9 mouse cellular contexts compared by ENCODE assay signal in the genomic region with DNA sequence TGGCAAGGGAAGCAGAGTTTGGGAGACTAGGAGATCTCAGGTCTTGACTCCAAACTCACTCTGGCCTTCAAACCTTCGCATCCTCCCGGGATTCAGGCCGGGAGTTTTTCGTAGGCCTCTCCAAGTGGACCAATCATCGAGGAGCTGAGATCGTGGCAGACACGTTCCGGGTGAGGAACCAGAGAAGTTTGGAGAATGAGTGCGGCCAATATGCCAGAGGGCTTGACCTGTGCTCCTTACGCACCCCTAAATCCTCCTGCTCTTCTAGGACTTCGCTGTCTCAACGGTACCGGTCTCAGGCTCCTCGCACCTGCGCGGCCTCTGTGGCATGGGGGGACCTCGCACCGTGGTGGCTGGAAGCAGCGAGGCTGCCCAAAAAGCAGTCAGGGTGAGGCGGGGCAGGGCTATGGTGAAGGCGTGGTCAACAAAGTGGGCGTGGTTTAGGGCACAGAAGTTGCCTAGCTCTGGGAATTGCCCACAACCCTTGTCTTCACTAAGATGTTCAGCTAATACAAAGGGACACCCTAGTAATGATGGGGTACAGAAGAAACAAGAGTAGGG. TPM values are rescaled to one million over a fixed set of nuclear protein-coding genes. Genes with fewer than 3 reads are reported as not detected.
DNase-seq lines count a peak whose midpoint lies in the region; ATAC-seq lines count a peak whose summit lies in the region.
"Had no signal": no experiment of that assay in that cellular context is flagged by ENCODE, and none has a peak within 500 bp of the region (broad histone marks: within the 10 kb centered on the region; RNA-seq: fewer than 3 reads in every experiment).

No protein-coding gene starts in this region.

- peak overlapping the region; percentile 60 for H3K4me3 ChIP-seq in neural tube, embryonic 11.5 days (ENCODE audit: low read depth, low read length)
- H3K4me3 ChIP-seq in forebrain, embryonic 16.5 days (replicated peaks; ENCODE audit: low read length): peak overlapping the region; percentile 77
- peak overlapping the region; percentile 72 for H3K4me3 ChIP-seq in midbrain, embryonic 15.5 days

- H3K27me3 ChIP-seq in neural tube, embryonic 11.5 days (ENCODE audit: control insufficient read depth, insufficient read depth, low read length): peaks cover 17% of the 10 kb centered on the region
- peaks cover 15% of the 10 kb centered on the region for H3K27me3 ChIP-seq in forebrain, embryonic 16.5 days (replicated peaks; ENCODE audit: control insufficient read depth, insufficient read depth, low read length)
- peaks cover 28% of the 10 kb centered on the region for H3K27me3 ChIP-seq in midbrain, embryonic 15.5 days (replicated peaks)

- H3K9ac ChIP-seq in neural tube, embryonic 11.5 days (ENCODE audit: low read length): no peak overlapping the region; the same call in none of the 2 replicates
- no peak overlapping the region for H3K9ac ChIP-seq in forebrain, embryonic 16.5 days (replicated peaks; ENCODE audit: low read depth, low read length)
- peak overlapping the region; percentile 71; the same call in 1 of the 2 replicates for H3K9ac ChIP-seq in midbrain, embryonic 15.5 days
- H3K9ac ChIP-seq: liver, embryonic 14.5 days had no signal

- no peak for DNase-seq in neural tube, embryonic 11.5 days (ENCODE audit: low spot score)
- DNase-seq in neural tube, embryonic 10.5 days (ENCODE audit: extremely low spot score, low spot score): no peak
- DNase-seq in kidney, postnatal 14 days: peak; percentile 42
- DNase-seq in embryo, embryonic 9.5 days (ENCODE audit: extremely low spot score): no peak
- no peak for DNase-seq in Muller cell, postnatal 12 days (ENCODE audit: inconsistent ontology term)
- DNase-seq in left cerebral cortex, postnatal 36 days (ENCODE audit: low spot score in 2 of 2): no peak

- H3K36me3 ChIP-seq in neural tube, embryonic 11.5 days (ENCODE audit: control insufficient read depth, insufficient read depth, low read length): peaks cover 7% of the 10 kb centered on the region
- H3K36me3 ChIP-seq in forebrain, embryonic 16.5 days (ENCODE audit: control insufficient read depth, insufficient read depth): peaks cover 3% of the 10 kb centered on the region; the same call in 1 of the 2 replicates
- peaks cover 4% of the 10 kb centered on the region; the same call in 1 of the 2 replicates for H3K36me3 ChIP-seq in midbrain, embryonic 15.5 days (replicated peaks)

- 60% methylated on average over 22 of the region's 22 CpGs for WGBS in neural tube, embryonic 11.5 days
- 56% methylated on average over 22 of the region's 22 CpGs for WGBS in forebrain, embryonic 16.5 days
- WGBS in midbrain, embryonic 15.5 days: 60% methylated on average over 22 of the region's 22 CpGs

- ATAC-seq in neural tube, embryonic 11.5 days (ENCODE audit: insufficient read depth, low FRiP score, low TSS enrichment): no peak
- ATAC-seq in forebrain, embryonic 16.5 days: no peak
- no peak for ATAC-seq in midbrain, embryonic 15.5 days (replicated peaks)

- peak overlapping the region; percentile 92 for H3K4me2 ChIP-seq in neural tube, embryonic 11.5 days (ENCODE audit: low read depth)
- peak overlapping the region; percentile 94 for H3K4me2 ChIP-seq in forebrain, embryonic 16.5 days (ENCODE audit: low read length)
- H3K4me2 ChIP-seq in midbrain, embryonic 15.5 days: peak overlapping the region; percentile 76

- H3K27ac ChIP-seq in neural tube, embryonic 11.5 days (ENCODE audit: low read depth, low read length): no peak overlapping the region
- no peak overlapping the region for H3K27ac ChIP-seq in forebrain, embryonic 16.5 days (ENCODE audit: low read length)
- no peak overlapping the region for H3K27ac ChIP-seq in midbrain, embryonic 15.5 days
- H3K27ac ChIP-seq: liver, embryonic 14.5 days had no signal

- no peaks in the 10 kb centered on the region for H3K9me3 ChIP-seq in neural tube, embryonic 11.5 days (ENCODE audit: control insufficient read depth, low read length)
- no peaks in the 10 kb centered on the region for H3K9me3 ChIP-seq in forebrain, embryonic 16.5 days (ENCODE audit: control insufficient read depth, low read length)
- no peaks in the 10 kb centered on the region for H3K9me3 ChIP-seq in midbrain, embryonic 15.5 days

- peaks cover 23% of the 10 kb centered on the region for H3K4me1 ChIP-seq in neural tube, embryonic 11.5 days (ENCODE audit: control insufficient read depth, insufficient read depth, low read length)
- peaks cover 34% of the 10 kb centered on the region for H3K4me1 ChIP-seq in forebrain, embryonic 16.5 days (replicated peaks; ENCODE audit: control insufficient read depth, insufficient read depth, low read length)
- H3K4me1 ChIP-seq in midbrain, embryonic 15.5 days: peaks cover 30% of the 10 kb centered on the region

- intact Hi-C loops in left cerebral cortex, postnatal 36 days (cut with DNase I): no loop called here

RNA-seq across cellular contexts. Expression of a gene that starts 2.0 kb away (rescaled TPM):
- polyA plus RNA-seq in neural tube, embryonic 11.5 days (2014; fragmentation: Nextera tagmentation; extraction: Ambion mirVana): 638 and 659 TPM in 2 replicates
- 484 and 489 TPM in 2 replicates for polyA plus RNA-seq in forebrain, embryonic 16.5 days (2015; fragmentation: Nextera tagmentation; extraction: Ambion mirVana)
- 337 and 380 TPM in 2 replicates for polyA plus RNA-seq in midbrain, embryonic 15.5 days (2015; fragmentation: Nextera tagmentation; extraction: Ambion mirVana)
- 10 to 100 TPM; 13.9 to 14.0 TPM for total RNA-seq in left cerebral cortex, postnatal 36 days (2021)

RNA-seq across cellular contexts. Expression of a gene that starts 4.4 kb away (rescaled TPM):
- polyA plus RNA-seq in neural tube, embryonic 11.5 days (2014; fragmentation: Nextera tagmentation; extraction: Ambion mirVana): 0.43 TPM in 1 of 2 replicates, not detected in the other
- not detected in 2 replicates for polyA plus RNA-seq in forebrain, embryonic 16.5 days (2015; fragmentation: Nextera tagmentation; extraction: Ambion mirVana)
- polyA plus RNA-seq in midbrain, embryonic 15.5 days (2015; fragmentation: Nextera tagmentation; extraction: Ambion mirVana): 0.31 TPM in 1 of 2 replicates, not detected in the other
- total RNA-seq in left cerebral cortex, postnatal 36 days (2021): not detected

RNA-seq across cellular contexts. Expression of a gene that starts 5.2 kb away (rescaled TPM):
- 1.5 and 2.0 TPM in 2 replicates for polyA plus RNA-seq in neural tube, embryonic 11.5 days (2014; fragmentation: Nextera tagmentation; extraction: Ambion mirVana)
- 0.24 TPM in 1 of 2 replicates, not detected in the other for polyA plus RNA-seq in forebrain, embryonic 16.5 days (2015; fragmentation: Nextera tagmentation; extraction: Ambion mirVana)
- polyA plus RNA-seq in midbrain, embryonic 15.5 days (2015; fragmentation: Nextera tagmentation; extraction: Ambion mirVana): 0.21 and 0.43 TPM in 2 replicates
- total RNA-seq in left cerebral cortex, postnatal 36 days (2021): not detected

RNA-seq across cellular contexts. Expression of a gene that starts 11.1 kb away (rescaled TPM):
- 82.8 and 89.7 TPM in 2 replicates for polyA plus RNA-seq in neural tube, embryonic 11.5 days (2014; fragmentation: Nextera tagmentation; extraction: Ambion mirVana)
- polyA plus RNA-seq in forebrain, embryonic 16.5 days (2015; fragmentation: Nextera tagmentation; extraction: Ambion mirVana): 79.3 and 85.5 TPM in 2 replicates
- polyA plus RNA-seq in midbrain, embryonic 15.5 days (2015; fragmentation: Nextera tagmentation; extraction: Ambion mirVana): 62.4 and 72.1 TPM in 2 replicates
- 1 to 10 TPM; 8.4 to 8.5 TPM for total RNA-seq in left cerebral cortex, postnatal 36 days (2021)

RNA-seq across cellular contexts. Expression of a gene that starts 14.3 kb away (rescaled TPM):
- polyA plus RNA-seq in neural tube, embryonic 11.5 days (2014; fragmentation: Nextera tagmentation; extraction: Ambion mirVana): 4.1 and 6.2 TPM in 2 replicates
- 3.1 and 3.4 TPM in 2 replicates for polyA plus RNA-seq in forebrain, embryonic 16.5 days (2015; fragmentation: Nextera tagmentation; extraction: Ambion mirVana)
- polyA plus RNA-seq in midbrain, embryonic 15.5 days (2015; fragmentation: Nextera tagmentation; extraction: Ambion mirVana): 1.6 and 3.3 TPM in 2 replicates
- total RNA-seq in left cerebral cortex, postnatal 36 days (2021): under 1 TPM in 1 of 2 experiments, not detected in 1; 0.66 TPM
